Mouse (Mus musculus) NIH3T3 (cell line): ENCODE measurements around the gene Pik3cb.

Experiments used
- DNase-seq: peaks from one replicate; pipeline ENCODE4 v3.0.0-alpha.2; 2012; ENCODE audit warnings: low read depth

The Pik3cb gene

DNA sequence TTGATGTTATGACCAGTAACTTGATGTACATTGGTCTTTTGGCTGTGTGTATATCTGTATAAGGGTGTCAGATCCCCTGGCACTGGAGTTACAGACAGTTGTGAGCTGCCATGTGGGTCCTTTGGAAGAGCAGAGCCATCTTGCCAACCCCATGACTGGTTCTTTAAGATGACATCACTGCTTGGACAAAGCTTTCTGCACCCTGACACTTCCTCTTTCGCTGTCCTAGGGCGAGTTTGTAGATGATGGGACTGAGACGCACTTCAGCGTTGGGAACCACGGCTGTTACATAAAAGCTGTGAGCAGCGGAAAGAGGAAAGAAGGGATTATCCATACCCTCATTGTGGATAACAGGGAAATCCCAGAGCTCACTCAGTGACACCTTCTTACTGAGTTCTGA is 139.1 kb downstream of the Pik3cb start:
- DNase-seq: no peak

DNA sequence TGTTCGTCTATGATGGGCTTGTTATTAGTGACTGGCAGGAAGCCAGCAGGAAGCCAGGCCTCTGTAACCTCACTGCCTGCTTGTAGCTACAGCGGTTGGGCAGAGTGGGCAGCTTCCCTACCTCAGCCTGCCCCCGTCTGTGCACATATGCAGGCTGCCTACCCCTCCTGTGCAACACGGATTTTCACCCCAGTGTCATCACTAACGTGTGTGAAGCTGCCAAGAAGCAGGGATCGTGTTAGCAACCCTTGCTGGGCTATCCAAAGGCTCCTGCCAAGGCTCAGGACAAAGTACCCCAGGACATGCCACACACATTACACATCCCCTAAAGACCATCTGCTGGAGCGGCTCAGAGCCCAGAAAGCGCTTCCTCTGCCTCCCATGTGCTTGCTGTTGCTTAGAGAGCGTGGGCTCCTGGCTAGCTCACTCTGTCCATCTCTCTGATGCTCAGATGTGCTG is 140.5 kb downstream of the Pik3cb start:
- DNase-seq: no peak

DNA sequence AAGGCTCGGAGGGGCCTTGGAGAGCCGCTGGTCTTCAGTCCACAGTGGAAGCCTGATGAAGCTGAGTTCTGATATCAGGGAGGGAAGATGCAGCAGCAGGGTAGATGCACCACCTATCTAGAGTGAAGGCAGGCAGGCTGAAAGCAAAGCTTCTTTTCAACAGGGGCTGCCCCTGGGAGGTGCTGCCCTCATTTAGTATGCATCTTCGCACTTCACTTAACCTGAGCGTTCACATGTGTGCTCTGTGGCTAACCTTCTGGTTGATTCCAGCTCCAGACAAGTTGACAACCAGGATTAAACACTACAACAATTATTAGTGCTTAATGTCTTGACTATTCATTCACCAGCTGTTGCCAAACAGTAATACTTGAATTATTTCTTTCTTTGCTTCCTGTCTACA is 146.3 kb downstream of the Pik3cb start:
- no peak for DNase-seq

DNA sequence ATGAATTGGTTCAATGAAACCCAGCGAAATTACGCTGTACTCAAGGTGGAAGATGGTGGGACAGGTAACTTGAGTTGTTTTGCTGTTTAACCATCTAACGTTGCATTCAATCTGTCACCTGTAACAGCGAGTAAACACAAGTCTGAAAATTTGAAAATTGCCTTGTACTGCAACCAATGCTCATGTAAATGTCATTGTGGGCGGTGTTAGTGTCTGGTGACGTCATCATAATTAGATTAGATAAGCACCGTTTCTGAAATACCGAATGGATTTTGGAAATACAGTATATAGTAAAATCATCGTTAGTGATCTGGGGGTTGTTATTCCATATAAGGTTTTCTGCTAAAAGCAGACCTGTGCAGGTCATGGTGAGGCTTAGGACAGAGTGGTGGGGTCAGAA is 153.3 kb downstream of the Pik3cb start:
- DNase-seq: peak; percentile 24
